Mouse (Mus musculus): Measurements from ENCODE around the gene Slc15a1.

DNA sequence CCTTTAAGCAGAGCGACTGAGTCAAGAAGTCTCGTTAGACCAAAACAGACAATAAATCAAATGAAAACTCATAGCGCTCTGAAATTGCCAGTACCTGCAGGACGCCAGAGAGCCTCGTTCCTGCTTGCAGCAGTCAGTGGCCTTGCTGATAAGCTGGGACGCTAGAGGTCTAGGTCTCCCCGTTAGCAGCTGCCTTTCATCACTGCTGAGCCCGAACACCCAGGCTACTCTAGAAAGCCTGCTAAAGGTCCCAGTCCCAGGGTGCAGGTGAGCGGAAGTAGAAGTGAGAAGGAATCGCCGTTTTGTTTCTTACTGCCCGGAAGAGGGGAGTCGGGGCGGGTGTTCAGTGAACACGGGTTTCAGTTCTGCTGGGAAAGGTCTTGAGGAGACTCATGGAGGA lies 49.1 kb downstream of the Slc15a1 start:
- TF ChIP-seq CTCF (IDR thresholded peaks at IDR 0.05; ENCODE audit: low read depth) (no peak), EP300 (IDR thresholded peaks at IDR 0.05; ENCODE audit: low read depth) (no peak)

Measured in heart, postnatal 0 days (tissue).